Mouse (Mus musculus): ENCODE results near the gene Pcnx3. TPM values are rescaled to one million over a fixed set of nuclear protein-coding genes. Genes with fewer than 3 reads are reported as not detected.
A peak's percentile ranks its signal among the peaks of the same experiment; 100 is the strongest.

The Pcnx3 gene
- polyA plus RNA-seq, 1 experiment, result 28.0 TPM

DNA sequence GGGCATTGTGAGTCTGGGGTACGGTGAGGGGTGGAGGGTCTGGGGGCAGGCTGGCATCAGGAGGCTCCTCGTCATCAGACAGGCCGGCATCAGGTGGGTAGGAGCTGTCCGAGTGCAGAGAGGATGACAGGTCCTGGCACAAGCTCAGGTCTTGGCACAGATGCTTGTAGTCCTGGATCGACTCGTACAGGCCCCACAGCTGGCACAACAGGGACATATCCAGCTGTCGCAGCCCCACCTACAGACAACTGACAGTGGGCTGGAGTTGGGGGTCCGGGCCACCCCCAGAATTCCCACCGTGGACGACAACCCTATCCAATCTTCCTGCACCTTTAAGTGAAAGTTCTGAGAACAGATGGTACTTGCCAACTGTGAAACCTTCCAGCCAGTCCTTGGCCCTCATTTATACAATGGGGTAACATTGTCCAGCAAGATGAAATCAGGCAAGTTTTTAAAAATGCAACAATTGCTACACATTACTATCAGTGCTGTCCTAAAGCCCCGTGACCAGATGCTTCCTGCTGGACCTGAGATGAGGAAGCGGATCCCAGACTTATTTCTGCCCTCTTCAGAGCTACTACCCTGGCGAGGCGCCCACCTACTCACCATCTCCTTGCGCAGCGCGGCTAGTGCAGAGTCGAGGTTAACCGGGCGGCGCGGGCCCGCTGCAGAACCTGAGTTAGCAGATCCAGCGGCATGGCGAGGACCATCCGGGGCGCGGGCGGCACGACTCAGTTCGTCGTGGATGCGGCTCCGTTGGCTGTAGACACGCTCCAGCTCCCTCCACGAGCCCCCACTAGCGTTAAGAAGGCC is 40.1 kb upstream of the Pcnx3 start:
- H3K27me3 ChIP-seq (ENCODE audit: control insufficient read depth, insufficient read depth, insufficient read length), result no peaks in the 10 kb centered on the region

DNA sequence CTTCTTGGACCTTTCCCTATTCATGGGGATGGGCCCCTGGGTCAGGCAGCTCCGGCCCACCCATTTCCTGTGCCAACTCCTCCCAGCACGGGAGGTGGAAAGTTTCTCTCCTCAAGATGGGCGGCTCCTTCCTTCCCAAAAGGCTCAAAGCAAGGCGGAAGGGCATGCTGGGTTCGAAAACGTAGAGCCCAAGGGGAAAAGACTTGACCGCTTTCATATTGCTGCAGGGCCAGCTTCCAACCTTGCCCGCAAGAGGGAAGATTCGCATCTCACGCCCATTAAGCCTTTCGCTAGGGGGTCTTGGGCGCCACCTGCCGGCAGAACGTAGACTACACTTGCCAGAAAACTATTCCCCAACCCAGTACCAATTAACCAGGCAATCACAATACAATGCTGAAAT is 39.0 kb upstream of the Pcnx3 start:
- Histone ChIP-seq H3K36me3 (ENCODE audit: control insufficient read depth, insufficient read depth) (peaks cover 20% of the 10 kb centered on the region), H3K79me2 (ENCODE audit: control insufficient read depth, insufficient read depth) (peaks cover 82% of the 10 kb centered on the region), H3K4me3 (ENCODE audit: insufficient read depth, poor library complexity, severe bottlenecking) (peak overlapping the region; percentile 85), H3K79me3 (ENCODE audit: low read depth) (peaks cover 48% of the 10 kb centered on the region), H3ac (ENCODE audit: control insufficient read depth, insufficient read length, low read depth) (peak overlapping the region; percentile 35), H3K27me3 (ENCODE audit: control insufficient read depth, insufficient read depth, insufficient read length) (no peaks in the 10 kb centered on the region)
- TF ChIP-seq CTCF (IDR thresholded peaks at IDR 0.05; ENCODE audit: control insufficient read depth, insufficient read depth, insufficient read length) (peak; percentile 71), MAX (IDR thresholded peaks at IDR 0.05) (no peak)

More for the DNA sequence above, 40.1 kb upstream of the Pcnx3 start:
- H3K36me3 ChIP-seq (ENCODE audit: control insufficient read depth, insufficient read depth), result peaks cover 10% of the 10 kb centered on the region
- H3K79me3 ChIP-seq (ENCODE audit: low read depth), result peaks cover 37% of the 10 kb centered on the region
- peak overlapping the region; percentile 99 for H3ac ChIP-seq (ENCODE audit: control insufficient read depth, insufficient read length, low read depth)
- TF ChIP-seq CTCF (IDR thresholded peaks at IDR 0.05; ENCODE audit: control insufficient read depth, insufficient read depth, insufficient read length) (no peak), MAX (IDR thresholded peaks at IDR 0.05) (no peak), MYOG (IDR thresholded peaks at IDR 0.05; ENCODE audit: control insufficient read depth, extremely low read depth, insufficient read length) (no peak)
- H3K4me3 ChIP-seq (ENCODE audit: insufficient read depth, poor library complexity, severe bottlenecking), result peak overlapping the region; percentile 85
- H3K79me2 ChIP-seq (ENCODE audit: control insufficient read depth, insufficient read depth), result peaks cover 70% of the 10 kb centered on the region

DNA sequence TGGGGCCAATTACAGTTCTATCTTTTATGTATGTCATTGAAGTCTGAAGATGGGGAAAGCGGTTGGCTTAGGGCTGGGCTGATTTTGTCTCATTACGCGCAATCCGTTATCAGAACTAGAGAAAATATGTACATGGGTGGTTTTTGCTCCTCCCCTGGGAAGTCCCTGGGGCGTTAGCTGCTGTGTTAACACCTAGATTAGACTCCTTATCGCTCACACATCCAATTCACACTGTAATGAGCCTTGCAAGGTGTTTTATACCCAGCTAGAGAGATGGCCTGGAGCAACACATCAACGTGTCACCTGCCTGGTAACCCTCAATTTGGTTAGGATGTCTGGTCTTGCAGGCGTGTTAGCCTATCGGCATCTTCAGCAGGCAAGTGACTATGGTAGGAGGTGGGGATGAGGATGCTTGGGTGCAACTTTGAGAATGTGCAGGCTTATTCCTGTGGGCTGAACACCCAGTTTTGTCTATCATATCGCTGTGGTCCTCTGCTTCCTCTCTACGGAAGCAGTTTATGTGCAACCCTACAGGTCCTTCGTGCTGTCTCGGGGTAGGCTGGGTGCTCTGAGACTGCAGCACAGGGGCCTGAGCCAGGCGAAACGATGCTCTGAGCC is 38.4 kb upstream of the Pcnx3 start:
- peak overlapping the region; percentile 35 for H3ac ChIP-seq (ENCODE audit: control insufficient read depth, insufficient read length, low read depth)
- TF ChIP-seq FOSL1 (IDR thresholded peaks at IDR 0.05; ENCODE audit: insufficient read depth, low read length, poor library complexity, severe bottlenecking), result no peak
- TF ChIP-seq USF1 (IDR thresholded peaks at IDR 0.05; ENCODE audit: low read depth), result no peak
- no peak for TF ChIP-seq CTCF (IDR thresholded peaks at IDR 0.05; ENCODE audit: control insufficient read depth, insufficient read depth, insufficient read length)
- no peak for TF ChIP-seq MYOD1 (IDR thresholded peaks at IDR 0.05; ENCODE audit: control insufficient read depth, insufficient read length, low read depth)
- no peak for TF ChIP-seq MYOG (IDR thresholded peaks at IDR 0.05; ENCODE audit: control insufficient read depth, extremely low read depth, insufficient read length)
- TF ChIP-seq CEBPB (IDR thresholded peaks at IDR 0.05; ENCODE audit: low read depth), result no peak
- no peak for TF ChIP-seq MAX (IDR thresholded peaks at IDR 0.05)
- peaks cover 88% of the 10 kb centered on the region for H3K79me2 ChIP-seq (ENCODE audit: control insufficient read depth, insufficient read depth)
- peak overlapping the region; percentile 85 for H3K4me3 ChIP-seq (ENCODE audit: insufficient read depth, poor library complexity, severe bottlenecking)
- no peaks in the 10 kb centered on the region for H3K27me3 ChIP-seq (ENCODE audit: control insufficient read depth, insufficient read depth, insufficient read length)
- H3K79me3 ChIP-seq (ENCODE audit: low read depth), result peaks cover 51% of the 10 kb centered on the region
- H3K36me3 ChIP-seq (ENCODE audit: control insufficient read depth, insufficient read depth), result peaks cover 26% of the 10 kb centered on the region

DNA sequence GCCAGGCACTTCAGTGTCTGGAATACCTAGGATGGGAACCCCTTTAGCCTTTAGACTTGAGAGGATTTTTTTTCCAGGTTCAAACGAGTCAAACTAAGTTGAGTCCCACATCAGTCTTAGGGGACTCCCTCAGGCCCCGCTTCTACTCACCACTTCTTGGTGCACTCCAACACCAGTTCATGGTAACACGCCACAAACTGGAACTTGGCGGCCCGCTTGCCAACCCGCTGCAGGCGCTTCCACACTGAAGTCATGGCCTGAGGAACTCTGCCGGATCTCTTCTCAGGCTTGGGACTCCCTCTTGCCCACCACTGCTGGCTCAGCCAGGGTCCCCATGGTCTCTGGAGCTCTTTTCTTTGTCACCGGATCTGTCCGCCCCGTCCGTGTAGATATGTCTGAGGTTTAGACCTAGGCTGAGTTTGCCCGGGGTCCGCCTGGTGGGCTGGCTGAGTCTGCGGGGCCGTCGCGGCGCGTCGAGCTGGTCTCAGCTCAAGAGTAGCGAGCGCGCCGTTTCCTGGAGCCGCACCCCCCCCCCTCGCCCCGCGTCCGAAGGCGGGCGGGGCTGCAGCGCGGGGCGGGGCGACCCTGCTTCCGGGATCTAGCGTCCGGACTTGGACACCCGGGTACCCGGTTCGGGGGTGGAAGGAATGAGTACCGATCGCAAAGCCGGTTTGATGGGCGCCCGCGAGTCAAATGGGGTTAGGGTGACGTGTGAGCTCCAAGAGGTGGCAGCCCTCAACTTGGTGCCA is 37.2 kb upstream of the Pcnx3 start, which contains the start of gene Ehbp1l1:
Gene Ehbp1l1, minus strand, starts transcription at position 551 of the 749 bp plus-strand sequence.
- H3K36me3 ChIP-seq (ENCODE audit: control insufficient read depth, insufficient read depth), result peaks cover 36% of the 10 kb centered on the region

DNA sequence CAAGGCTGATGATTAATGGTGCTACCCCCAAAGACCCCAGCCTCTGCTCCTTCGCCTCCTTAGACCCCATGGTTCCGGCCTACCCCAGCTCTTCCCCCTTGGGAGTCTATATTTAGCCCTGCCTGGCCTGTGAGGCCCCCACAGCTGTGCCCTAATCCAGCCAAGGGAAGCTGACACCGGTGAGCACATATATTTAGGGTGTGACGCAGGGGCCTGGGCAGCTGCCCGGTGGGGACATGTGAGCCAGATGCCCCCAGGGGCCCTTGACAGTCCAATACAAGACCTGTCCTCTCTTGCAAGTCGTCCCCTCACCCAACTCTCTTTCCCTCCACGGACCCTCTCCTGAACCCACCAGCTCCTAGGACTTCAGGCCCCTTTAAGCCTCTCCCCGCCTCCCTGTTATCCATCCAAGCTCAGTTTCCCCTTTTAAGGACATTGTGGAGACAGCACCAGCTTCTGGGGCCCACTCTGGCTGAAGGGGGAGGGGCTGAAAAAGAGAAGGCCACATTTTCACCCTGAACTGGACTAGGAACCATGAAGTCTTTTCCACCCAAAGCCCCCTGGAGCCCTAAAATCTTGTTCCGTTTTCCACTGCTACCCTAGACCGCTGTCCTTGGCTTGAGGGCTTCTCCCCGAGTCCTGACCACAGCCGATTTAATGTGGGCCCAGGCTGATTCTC is 36.5 kb upstream of the Pcnx3 start:
- H3ac ChIP-seq (ENCODE audit: control insufficient read depth, insufficient read length, low read depth), result peak overlapping the region; percentile 76
- H3K79me3 ChIP-seq (ENCODE audit: low read depth), result peaks cover 44% of the 10 kb centered on the region
- TF ChIP-seq MYOG (IDR thresholded peaks at IDR 0.05; ENCODE audit: control insufficient read depth, extremely low read depth, insufficient read length), result no peak
- peak; percentile 74 for TF ChIP-seq MYOD1 (IDR thresholded peaks at IDR 0.05; ENCODE audit: control insufficient read depth, insufficient read length, low read depth)
- peaks cover 77% of the 10 kb centered on the region for H3K79me2 ChIP-seq (ENCODE audit: control insufficient read depth, insufficient read depth)
- peaks cover 38% of the 10 kb centered on the region for H3K36me3 ChIP-seq (ENCODE audit: control insufficient read depth, insufficient read depth)
- H3K27me3 ChIP-seq (ENCODE audit: control insufficient read depth, insufficient read depth, insufficient read length), result no peaks in the 10 kb centered on the region
- peak overlapping the region; percentile 45 for H3K4me3 ChIP-seq (ENCODE audit: insufficient read depth, poor library complexity, severe bottlenecking)

More for the DNA sequence above, 37.2 kb upstream of the Pcnx3 start, which contains the start of gene Ehbp1l1:
- no peaks in the 10 kb centered on the region for H3K27me3 ChIP-seq (ENCODE audit: control insufficient read depth, insufficient read depth, insufficient read length)
- peak within 1 kb of the TSS; percentile 76 for H3ac ChIP-seq (ENCODE audit: control insufficient read depth, insufficient read length, low read depth)
- peak within 1 kb of the TSS; percentile 85 for H3K4me3 ChIP-seq (ENCODE audit: insufficient read depth, poor library complexity, severe bottlenecking)
- no peak for TF ChIP-seq CTCF (IDR thresholded peaks at IDR 0.05; ENCODE audit: control insufficient read depth, insufficient read depth, insufficient read length)
- no peak for TF ChIP-seq FOSL1 (IDR thresholded peaks at IDR 0.05; ENCODE audit: insufficient read depth, low read length, poor library complexity, severe bottlenecking)
- peaks cover 84% of the 10 kb centered on the region for H3K79me2 ChIP-seq (ENCODE audit: control insufficient read depth, insufficient read depth)
- peaks cover 48% of the 10 kb centered on the region for H3K79me3 ChIP-seq (ENCODE audit: low read depth)
